8 mouse cellular contexts compared by ENCODE assay signal in genomic region chr1:72254545-72255061, GRCm38 (mm10). TPM values are rescaled to one million over a fixed set of nuclear protein-coding genes. Genes with fewer than 3 reads are reported as not detected.
DNase-seq lines count a peak whose midpoint lies in the region; ATAC-seq and TF ChIP-seq lines count a peak whose summit lies in the region.

No protein-coding gene starts in this region.

- no peaks in the 10 kb centered on the region for H3K36me3 ChIP-seq in forebrain, embryonic 11.5 days (ENCODE audit: control insufficient read depth, insufficient read depth, low read length)
- no peaks in the 10 kb centered on the region for H3K36me3 ChIP-seq in heart, postnatal 0 days (replicated peaks; ENCODE audit: control insufficient read depth, insufficient read depth, low read length)
- no peaks in the 10 kb centered on the region for H3K36me3 ChIP-seq in liver, embryonic 16.5 days (ENCODE audit: control insufficient read depth, insufficient read depth)
- no peaks in the 10 kb centered on the region for H3K36me3 ChIP-seq in neural tube, embryonic 13.5 days
- H3K36me3 ChIP-seq in testis, adult 2 months (ENCODE audit: control insufficient read depth, insufficient read depth, low read length), result no peaks in the 10 kb centered on the region

- no peak; the same call in 1 of the 2 replicates for TF ChIP-seq EP300 in heart, postnatal 0 days (IDR thresholded peaks at IDR 0.05; ENCODE audit: low read depth)

- peak overlapping the region; percentile 65 for H3K9ac ChIP-seq in forebrain, embryonic 11.5 days (ENCODE audit: low read length)
- H3K9ac ChIP-seq in heart, postnatal 0 days (replicated peaks; ENCODE audit: low read depth, low read length), result peak overlapping the region; percentile 67
- H3K9ac ChIP-seq in liver, embryonic 16.5 days (ENCODE audit: low read depth, low read length), result peak overlapping the region; percentile 60; the same call in 1 of the 2 replicates
- peak overlapping the region; percentile 75 for H3K9ac ChIP-seq in neural tube, embryonic 13.5 days

- peak overlapping the region; percentile 58 for H3K4me2 ChIP-seq in forebrain, embryonic 11.5 days (ENCODE audit: low read depth, low read length, severe bottlenecking)
- H3K4me2 ChIP-seq in heart, postnatal 0 days (ENCODE audit: low read depth, low read length), result peak overlapping the region; percentile 82
- peak overlapping the region; percentile 83 for H3K4me2 ChIP-seq in liver, embryonic 16.5 days (ENCODE audit: low read depth, low read length)
- H3K4me2 ChIP-seq in neural tube, embryonic 13.5 days, result peak overlapping the region; percentile 60

- DNase-seq in CD8-positive naive resting alpha-beta T cell, adult 2 months (ENCODE audit: low read depth in 2 of 2, low spot score in 2 of 2), result peak; percentile 52 to 69
- peak; percentile 83 for DNase-seq in c-Kit-positive CD71-negative TER-119-negative erythroid progenitor cells, embryonic 14.5 days (ENCODE audit: low read depth)
- peak; percentile 96 for DNase-seq in forebrain, embryonic 11.5 days (ENCODE audit: low spot score)
- DNase-seq in heart, postnatal 0 days (ENCODE audit: low spot score), result peak; percentile 79
- peak; percentile 94 to 96 for DNase-seq in kidney, postnatal 4 days

- H3K4me1 ChIP-seq in forebrain, embryonic 11.5 days (replicated peaks; ENCODE audit: control insufficient read depth, insufficient read depth, low read length), result peaks cover 9% of the 10 kb centered on the region; the same call in 1 of the 2 replicates
- H3K4me1 ChIP-seq in heart, postnatal 0 days (ENCODE audit: control insufficient read depth, insufficient read depth), result peaks cover 5% of the 10 kb centered on the region; the same call in 1 of the 2 replicates
- peaks cover 23% of the 10 kb centered on the region for H3K4me1 ChIP-seq in liver, embryonic 16.5 days (ENCODE audit: control insufficient read depth, low read depth, low read length)
- peaks cover 22% of the 10 kb centered on the region for H3K4me1 ChIP-seq in neural tube, embryonic 13.5 days (replicated peaks)
- H3K4me1 ChIP-seq in testis, adult 2 months (ENCODE audit: control insufficient read depth, insufficient read depth, low read length), result peaks cover 10% of the 10 kb centered on the region

- peak; percentile 96 for TF ChIP-seq POLR2A in testis, adult 2 months (IDR thresholded peaks at IDR 0.05; ENCODE audit: control insufficient read depth, low read depth, low read length)

- H3K27me3 ChIP-seq in forebrain, embryonic 11.5 days (ENCODE audit: control insufficient read depth, insufficient read depth, low read length), result no peaks in the 10 kb centered on the region
- no peaks in the 10 kb centered on the region for H3K27me3 ChIP-seq in heart, postnatal 0 days (ENCODE audit: control insufficient read depth, insufficient read depth, low read length)
- H3K27me3 ChIP-seq in liver, embryonic 16.5 days (ENCODE audit: control insufficient read depth, insufficient read depth, low read depth, low read length), result no peaks in the 10 kb centered on the region
- H3K27me3 ChIP-seq in neural tube, embryonic 13.5 days, result no peaks in the 10 kb centered on the region
- no peaks in the 10 kb centered on the region for H3K27me3 ChIP-seq in testis, adult 2 months (ENCODE audit: control insufficient read depth, insufficient read depth, low read length)

- no peaks in the 10 kb centered on the region for H3K9me3 ChIP-seq in forebrain, embryonic 11.5 days (ENCODE audit: control insufficient read depth, low read length)
- no peaks in the 10 kb centered on the region for H3K9me3 ChIP-seq in heart, postnatal 0 days (replicated peaks; ENCODE audit: control insufficient read depth, low read length)
- no peaks in the 10 kb centered on the region for H3K9me3 ChIP-seq in liver, embryonic 16.5 days (replicated peaks; ENCODE audit: control insufficient read depth, low read length)
- H3K9me3 ChIP-seq in neural tube, embryonic 13.5 days, result no peaks in the 10 kb centered on the region

- 2% methylated on average over 35 of the region's 35 CpGs for WGBS in forebrain, embryonic 11.5 days
- WGBS in heart, postnatal 0 days, result under 1% methylated on average over 35 of the region's 35 CpGs
- under 1% methylated on average over 35 of the region's 35 CpGs for WGBS in liver, embryonic 16.5 days (ENCODE audit: insufficient replicate concordance)
- WGBS in neural tube, embryonic 13.5 days, result 2% methylated on average over 35 of the region's 35 CpGs

- peak overlapping the region; percentile 32 for H3K4me3 ChIP-seq in forebrain, embryonic 11.5 days (ENCODE audit: low read depth, low read length)
- H3K4me3 ChIP-seq in heart, postnatal 0 days (ENCODE audit: low read depth, low read length), result peak overlapping the region; percentile 52
- peak overlapping the region; percentile 54 for H3K4me3 ChIP-seq in liver, embryonic 16.5 days (ENCODE audit: low read depth, low read length)
- peak overlapping the region; percentile 44 for H3K4me3 ChIP-seq in neural tube, embryonic 13.5 days
- H3K4me3 ChIP-seq in testis, adult 2 months (ENCODE audit: control insufficient read depth, low read depth, low read length), result peak overlapping the region; percentile 88

- peak; percentile 92 for ATAC-seq in forebrain, embryonic 11.5 days (replicated peaks; ENCODE audit: low FRiP score)
- ATAC-seq in heart, postnatal 0 days (ENCODE audit: insufficient read depth, low read depth), result peak; percentile 87
- peak; percentile 75 for ATAC-seq in liver, embryonic 16.5 days (ENCODE audit: low read depth)
- peak; percentile 92 for ATAC-seq in neural tube, embryonic 13.5 days (ENCODE audit: low read depth)

- no peak; the same call in 1 of the 2 replicates for TF ChIP-seq CTCF in heart, postnatal 0 days (IDR thresholded peaks at IDR 0.05; ENCODE audit: low read depth)
- TF ChIP-seq CTCF in testis, adult 2 months (IDR thresholded peaks at IDR 0.05; ENCODE audit: control insufficient read depth, insufficient read depth, insufficient replicate concordance, low read depth, low read length), result no peak; the same call in 1 of the 2 replicates

- H3K27ac ChIP-seq in forebrain, embryonic 11.5 days (ENCODE audit: low read depth, low read length), result peak overlapping the region; percentile 86
- H3K27ac ChIP-seq in heart, postnatal 0 days (ENCODE audit: low read depth), result peak overlapping the region; percentile 90
- peak overlapping the region; percentile 76 for H3K27ac ChIP-seq in liver, embryonic 16.5 days (ENCODE audit: low read length)
- peak overlapping the region; percentile 94 for H3K27ac ChIP-seq in neural tube, embryonic 13.5 days (replicated peaks)
- H3K27ac ChIP-seq in testis, adult 2 months (ENCODE audit: control insufficient read depth, insufficient read depth, low read depth, low read length), result peak overlapping the region; percentile 93

RNA-seq across cellular contexts. Expression of gene Pecr, which starts 29.5 kb away (rescaled TPM):
- 14.5 and 16.8 TPM in 2 replicates for polyA plus RNA-seq in forebrain, embryonic 11.5 days (2014; fragmentation: Nextera tagmentation; extraction: Ambion mirVana)
- total RNA-seq in heart, postnatal 0 days (2014; rRNA removed; ENCODE audit: low replicate concordance), result 0.95 and 8.1 TPM in 2 replicates
- 31.1 and 31.7 TPM in 2 replicates for polyA plus RNA-seq in heart, postnatal 0 days (2015; fragmentation: Nextera tagmentation; extraction: Ambion mirVana)
- 75.9 and 84.2 TPM in 2 replicates for polyA plus RNA-seq in liver, embryonic 16.5 days (2015; fragmentation: Nextera tagmentation; extraction: Ambion mirVana)
- polyA plus RNA-seq in neural tube, embryonic 13.5 days (2015; fragmentation: Nextera tagmentation; extraction: Ambion mirVana), result 8.7 and 9.6 TPM in 2 replicates
- polyA plus RNA-seq in testis, adult 2 months (2012; rRNA removed), result 1.5 and 1.9 TPM in 2 replicates

RNA-seq across cellular contexts. Expression of gene Tmem169, which starts 29.6 kb away (rescaled TPM):
- 11.9 and 12.4 TPM in 2 replicates for polyA plus RNA-seq in forebrain, embryonic 11.5 days (2014; fragmentation: Nextera tagmentation; extraction: Ambion mirVana)
- not detected in 2 replicates for total RNA-seq in heart, postnatal 0 days (2014; rRNA removed; ENCODE audit: low replicate concordance)
- polyA plus RNA-seq in heart, postnatal 0 days (2015; fragmentation: Nextera tagmentation; extraction: Ambion mirVana), result 0.12 TPM in 1 of 2 replicates, not detected in the other
- polyA plus RNA-seq in liver, embryonic 16.5 days (2015; fragmentation: Nextera tagmentation; extraction: Ambion mirVana), result 0.45 and 0.72 TPM in 2 replicates
- 33.4 and 37.3 TPM in 2 replicates for polyA plus RNA-seq in neural tube, embryonic 13.5 days (2015; fragmentation: Nextera tagmentation; extraction: Ambion mirVana)
- 0.08 and 0.17 TPM in 2 replicates for polyA plus RNA-seq in testis, adult 2 months (2012; rRNA removed)

RNA-seq across cellular contexts. Expression of gene Mreg, which starts 42.5 kb away (rescaled TPM):
- 3.3 and 4.5 TPM in 2 replicates for polyA plus RNA-seq in forebrain, embryonic 11.5 days (2014; fragmentation: Nextera tagmentation; extraction: Ambion mirVana)
- 11.3 and 12.5 TPM in 2 replicates for total RNA-seq in heart, postnatal 0 days (2014; rRNA removed; ENCODE audit: low replicate concordance)
- polyA plus RNA-seq in heart, postnatal 0 days (2015; fragmentation: Nextera tagmentation; extraction: Ambion mirVana), result 8.6 and 9.5 TPM in 2 replicates
- polyA plus RNA-seq in liver, embryonic 16.5 days (2015; fragmentation: Nextera tagmentation; extraction: Ambion mirVana), result 8.0 and 8.1 TPM in 2 replicates
- 12.9 and 13.6 TPM in 2 replicates for polyA plus RNA-seq in neural tube, embryonic 13.5 days (2015; fragmentation: Nextera tagmentation; extraction: Ambion mirVana)
- polyA plus RNA-seq in testis, adult 2 months (2012; rRNA removed), result 7.4 and 8.1 TPM in 2 replicates

RNA-seq across cellular contexts. Expression of gene Xrcc5, which starts 52.6 kb away (rescaled TPM):
- 51.9 and 53.3 TPM in 2 replicates for polyA plus RNA-seq in forebrain, embryonic 11.5 days (2014; fragmentation: Nextera tagmentation; extraction: Ambion mirVana)
- 12.6 and 14.5 TPM in 2 replicates for total RNA-seq in heart, postnatal 0 days (2014; rRNA removed; ENCODE audit: low replicate concordance)
- 12.9 and 13.9 TPM in 2 replicates for polyA plus RNA-seq in heart, postnatal 0 days (2015; fragmentation: Nextera tagmentation; extraction: Ambion mirVana)
- 14.0 and 14.9 TPM in 2 replicates for polyA plus RNA-seq in liver, embryonic 16.5 days (2015; fragmentation: Nextera tagmentation; extraction: Ambion mirVana)
- polyA plus RNA-seq in neural tube, embryonic 13.5 days (2015; fragmentation: Nextera tagmentation; extraction: Ambion mirVana), result 26.3 and 29.5 TPM in 2 replicates
- polyA plus RNA-seq in testis, adult 2 months (2012; rRNA removed), result 3.2 and 3.7 TPM in 2 replicates

Comparison
In these comparisons a context has a peak if more than half of its experiments do, and no peak if none do; other contexts are left out.
1. Peak in every context shown above with its lines: DNase-seq, ATAC-seq, H3K4me3 ChIP-seq and H3K27ac ChIP-seq.
2. H3K4me3 ChIP-seq: peak in every context shown above with its lines; median percentile 88 in testis, adult 2 months; 54 in liver, embryonic 16.5 days; 52 in heart, postnatal 0 days; 44 in neural tube, embryonic 13.5 days; 32 in forebrain, embryonic 11.5 days.